Mouse (Mus musculus): ENCODE measurements at regions not wholly inside any gene's neighbourhood (a gene's known extent, or its start where the extent isn't known, plus 50 kb on each side); places are given as distances from the start of the nearest gene placed in this dataset.

DNA sequence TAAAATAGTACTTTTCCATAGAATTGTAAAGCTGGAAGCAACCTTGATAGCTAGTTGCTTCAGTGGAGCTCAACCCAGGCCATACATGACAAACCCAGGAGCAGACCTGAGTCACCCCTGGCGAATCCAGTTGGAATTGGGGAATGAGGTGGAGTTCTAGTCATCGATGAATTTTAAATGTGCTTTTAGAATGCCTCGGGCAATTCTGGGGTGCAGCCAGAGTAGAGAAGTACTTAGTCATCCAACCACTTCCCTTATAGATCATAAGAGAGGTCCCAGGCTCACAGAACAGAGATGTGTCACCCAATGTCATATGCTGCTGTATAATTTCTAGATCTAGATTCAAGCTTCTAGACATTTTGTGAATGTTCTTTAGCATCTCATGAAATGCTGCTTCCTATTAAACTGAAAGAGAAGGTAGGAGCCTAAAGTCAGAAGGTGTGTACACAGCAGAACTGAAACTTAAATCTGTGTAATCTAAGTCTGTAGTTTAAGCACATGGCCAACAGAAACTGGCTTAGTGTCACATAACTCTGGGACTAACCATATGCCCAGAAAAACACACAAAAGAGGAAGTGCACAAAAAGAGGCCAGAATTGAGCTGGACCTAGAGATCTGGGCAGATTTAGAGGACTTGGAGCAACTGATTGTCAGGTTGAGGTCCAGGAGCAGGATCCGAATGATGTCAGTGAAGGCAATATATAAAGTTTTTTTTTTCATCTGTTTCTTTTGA is 269.7 kb downstream of the Smarca1 start:
- Histone ChIP-seq H3K4me3 (ENCODE audit: low read depth, low read length) (no peak overlapping the region), H3K4me1 (ENCODE audit: insufficient read depth) (no peaks in the 10 kb centered on the region), H3K9ac (replicated peaks) (no peak overlapping the region), H3K27me3 (ENCODE audit: insufficient read depth, low read length) (no peaks in the 10 kb centered on the region), H3K27ac (ENCODE audit: low read depth) (no peak overlapping the region), H3K4me2 (ENCODE audit: low read depth, low read length) (no peak overlapping the region), H3K36me3 (replicated peaks; ENCODE audit: insufficient read depth, low read length) (no peaks in the 10 kb centered on the region), H3K9me3 (ENCODE audit: low read length) (no peaks in the 10 kb centered on the region)
- ATAC-seq, result no peak
- no peak for DNase-seq
- 77% methylated on average over 4 of the region's 4 CpGs for whole genome bisulfite sequencing (ENCODE audit: insufficient replicate concordance)
- TF ChIP-seq CTCF (IDR thresholded peaks at IDR 0.05; ENCODE audit: low read depth), result no peak
- TF ChIP-seq EP300 (IDR thresholded peaks at IDR 0.05; ENCODE audit: low read depth), result no peak

DNA sequence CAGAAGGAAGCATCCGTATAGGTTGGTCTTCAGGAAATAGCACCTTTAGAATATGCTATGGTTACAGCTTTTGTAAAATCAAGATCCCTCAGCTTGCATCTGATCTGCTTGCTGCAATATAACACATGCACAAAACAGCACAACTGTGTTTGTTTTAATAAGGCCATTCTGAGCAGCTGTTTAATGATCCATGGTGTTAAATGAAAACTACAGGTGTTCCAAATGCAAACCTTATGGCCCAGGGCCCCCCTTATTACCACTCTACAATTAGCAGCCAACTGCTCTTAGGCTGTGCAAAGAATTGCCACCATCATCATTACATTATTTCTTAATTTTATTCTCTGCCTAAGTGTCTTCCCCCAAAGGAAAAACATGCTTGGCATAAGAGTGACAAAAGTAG is 280.4 kb downstream of the Smarca1 start:
- WGBS (ENCODE audit: insufficient replicate concordance), result 73% methylated on average over 1 of the region's 1 CpGs
- H3K4me3 ChIP-seq (ENCODE audit: low read depth, low read length), result no peak overlapping the region

More for the DNA sequence above, 280.4 kb downstream of the Smarca1 start:
- no peaks in the 10 kb centered on the region for H3K4me1 ChIP-seq (ENCODE audit: insufficient read depth)
- TF ChIP-seq CTCF (IDR thresholded peaks at IDR 0.05; ENCODE audit: low read depth), result no peak
- DNase-seq (no peak), ATAC-seq (no peak)
- no peak overlapping the region for H3K9ac ChIP-seq (replicated peaks)
- no peak overlapping the region for H3K27ac ChIP-seq (ENCODE audit: low read depth)
- no peaks in the 10 kb centered on the region for H3K9me3 ChIP-seq (ENCODE audit: low read length)
- H3K4me2 ChIP-seq (ENCODE audit: low read depth, low read length), result no peak overlapping the region
- no peaks in the 10 kb centered on the region for H3K36me3 ChIP-seq (replicated peaks; ENCODE audit: insufficient read depth, low read length)
- H3K27me3 ChIP-seq (ENCODE audit: insufficient read depth, low read length), result no peaks in the 10 kb centered on the region

Data from liver, postnatal 0 days (tissue).